Mouse (Mus musculus): Measurements from ENCODE around the gene Uba52. TPM values are rescaled to one million over a fixed set of nuclear protein-coding genes. Genes with fewer than 3 reads are reported as not detected.

Uba52 gene
- polyA plus RNA-seq, 1 experiment from 2014 or later = 843 TPM

- Histone ChIP-seq H3K4me1 (peaks cover 56% of the 10 kb centered on the region), H3K27ac (no peak overlapping the region)
- ATAC-seq (ENCODE audit: insufficient read depth, low FRiP score, low read depth) = no peak
Observed at GRCm38 (mm10) chr8:70489576-70489975, 21.0 kb downstream of the Uba52 start.

GRCm38 (mm10) chr8:70488931-70489470 lies 21.6 kb downstream of the Uba52 start:
- Histone ChIP-seq H3K27me3 (replicated peaks) (peaks cover 94% of the 10 kb centered on the region), H3K4me1 (peaks cover 50% of the 10 kb centered on the region)
- WGBS = 6% methylated on average over 14 of the region's 14 CpGs

More at GRCm38 (mm10) chr8:70489576-70489975, 21.0 kb downstream of the Uba52 start:
- H3K4me2 ChIP-seq = peak overlapping the region; percentile 65
- WGBS = 3% methylated on average over 36 of the region's 41 CpGs
- H3K9me3 ChIP-seq = no peaks in the 10 kb centered on the region
- H3K36me3 ChIP-seq = no peaks in the 10 kb centered on the region
- H3K27me3 ChIP-seq (replicated peaks) = peaks cover 96% of the 10 kb centered on the region
- peak overlapping the region; percentile 35 for H3K4me3 ChIP-seq (replicated peaks)
- H3K9ac ChIP-seq = 0 out of 2 replicates have a peak overlapping the region, but pooled peaks have one; percentile 1

DNA sequence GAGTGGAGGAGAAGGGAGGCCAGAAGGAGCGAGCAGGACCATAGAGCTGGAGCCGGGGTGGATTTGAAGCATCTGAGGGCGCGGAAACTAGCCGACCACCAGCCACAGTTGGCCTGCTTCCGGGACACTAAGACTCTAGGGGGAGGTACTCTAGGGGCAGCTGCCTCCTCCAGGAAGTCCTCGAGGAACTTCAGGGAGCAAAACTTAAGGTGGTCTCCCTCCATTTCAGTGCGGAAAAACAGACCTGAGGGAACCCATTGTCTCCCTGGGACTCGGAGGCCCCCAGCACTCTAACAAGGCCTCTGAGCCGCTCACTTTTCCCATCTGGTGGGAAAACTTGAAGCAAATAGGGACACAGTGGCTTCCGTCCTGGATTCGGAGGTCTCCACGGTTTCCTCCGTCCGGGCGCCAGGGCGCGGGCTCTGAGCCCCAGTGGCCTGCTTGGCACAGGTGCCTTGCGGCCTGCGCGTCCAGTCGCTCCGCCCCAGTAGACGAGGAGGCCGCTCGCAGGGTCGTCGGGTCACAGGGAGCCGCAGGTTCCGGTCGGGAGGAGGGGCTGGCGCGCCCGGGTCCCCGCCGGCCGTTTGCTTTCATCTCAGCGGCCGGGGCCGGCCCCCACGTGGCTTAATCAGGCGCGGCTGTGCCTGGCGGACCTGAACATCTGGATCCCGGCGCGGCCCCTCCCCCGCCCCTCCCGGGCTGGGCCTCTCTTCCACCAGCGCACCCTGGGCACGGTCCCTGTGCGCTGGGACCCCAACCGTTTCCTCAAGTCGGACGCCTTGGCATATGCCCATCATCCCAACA lies 22.4 kb downstream of the Uba52 start:
- WGBS = 6% methylated on average over 55 of the region's 55 CpGs

More at GRCm38 (mm10) chr8:70488931-70489470, 21.6 kb downstream of the Uba52 start:
- peak overlapping the region; percentile 36 for H3K4me3 ChIP-seq (replicated peaks)
- no peak overlapping the region for H3K9ac ChIP-seq
- peak overlapping the region; percentile 26; the same call in 1 of the 2 replicates for H3K27ac ChIP-seq
- H3K9me3 ChIP-seq = no peaks in the 10 kb centered on the region
- peak overlapping the region; percentile 65 for H3K4me2 ChIP-seq
- H3K36me3 ChIP-seq = no peaks in the 10 kb centered on the region
- no peak for ATAC-seq (ENCODE audit: insufficient read depth, low FRiP score, low read depth)

DNA sequence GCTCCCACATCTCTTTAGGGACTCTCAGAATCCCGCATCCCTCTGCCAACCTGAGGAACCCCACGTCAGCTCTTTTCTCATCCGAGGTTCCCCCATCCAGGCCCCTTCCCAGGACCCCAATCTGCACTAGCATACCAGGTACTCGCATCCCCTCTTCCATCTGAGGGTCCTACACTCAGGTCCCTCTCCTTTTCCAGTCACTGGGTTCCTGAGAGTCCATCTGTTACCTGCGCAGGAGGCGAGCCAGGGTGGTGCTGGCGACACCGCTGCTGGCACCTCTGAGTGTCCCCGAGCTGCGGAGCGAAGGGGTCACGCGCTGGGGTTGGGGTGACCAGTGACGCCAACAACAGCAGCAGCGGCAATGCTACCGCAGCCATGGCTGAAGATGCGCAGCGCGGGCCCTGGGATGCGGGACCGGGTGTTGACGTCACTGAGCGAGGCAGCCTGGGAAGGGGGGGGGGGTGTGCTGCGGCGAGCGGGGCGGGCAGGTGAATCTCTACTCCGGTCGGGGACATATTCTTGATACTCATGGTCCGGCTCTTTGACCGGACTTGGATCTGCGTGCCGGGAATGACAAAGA lies 23.6 kb downstream of the Uba52 start, which contains the start of gene Tmem59l:
Gene Tmem59l (minus strand): TSS at position 418 of the 580 bp plus-strand sequence.
- no peak within 1 kb of the TSS for H3K27ac ChIP-seq

More for the DNA sequence above, 22.4 kb downstream of the Uba52 start:
- no peak overlapping the region for H3K9ac ChIP-seq
- H3K4me1 ChIP-seq = peaks cover 42% of the 10 kb centered on the region
- peak overlapping the region; percentile 65 for H3K4me2 ChIP-seq
- peak overlapping the region; percentile 36 for H3K4me3 ChIP-seq (replicated peaks)
- peak overlapping the region; percentile 26; the same call in 1 of the 2 replicates for H3K27ac ChIP-seq
- H3K9me3 ChIP-seq = no peaks in the 10 kb centered on the region
- no peaks in the 10 kb centered on the region for H3K36me3 ChIP-seq
- ATAC-seq (ENCODE audit: insufficient read depth, low FRiP score, low read depth) = peak; percentile 25; the same call in 1 of the 2 replicates
- peaks cover 86% of the 10 kb centered on the region for H3K27me3 ChIP-seq (replicated peaks)

GRCm38 (mm10) chr8:70486191-70486681 lies 24.4 kb downstream of the Uba52 start:
- H3K4me3 ChIP-seq (replicated peaks) = no peak overlapping the region
- no peak for ATAC-seq (ENCODE audit: insufficient read depth, low FRiP score, low read depth)
- peaks cover 29% of the 10 kb centered on the region for H3K4me1 ChIP-seq
- H3K27me3 ChIP-seq (replicated peaks) = peaks cover 70% of the 10 kb centered on the region
- no peak overlapping the region for H3K9ac ChIP-seq
- no peaks in the 10 kb centered on the region for H3K9me3 ChIP-seq
- 63% methylated on average over 7 of the region's 7 CpGs for WGBS
- H3K36me3 ChIP-seq = no peaks in the 10 kb centered on the region
- H3K4me2 ChIP-seq = no peak overlapping the region
- H3K27ac ChIP-seq = no peak overlapping the region

More for the DNA sequence above, 23.6 kb downstream of the Uba52 start, which contains the start of gene Tmem59l:
- no peaks in the 10 kb centered on the region for H3K9me3 ChIP-seq
- peaks cover 33% of the 10 kb centered on the region for H3K4me1 ChIP-seq
- peak within 1 kb of the TSS; percentile 65 for H3K4me2 ChIP-seq
- ATAC-seq (ENCODE audit: insufficient read depth, low FRiP score, low read depth) = no peak
- H3K36me3 ChIP-seq = no peaks in the 10 kb centered on the region
- peak within 1 kb of the TSS; percentile 36 for H3K4me3 ChIP-seq (replicated peaks)
- no peak within 1 kb of the TSS for H3K9ac ChIP-seq
- WGBS = 9% methylated on average over 33 of the region's 33 CpGs
- peaks cover 77% of the 10 kb centered on the region for H3K27me3 ChIP-seq (replicated peaks)

GRCm38 (mm10) chr8:70482943-70483342 lies 27.7 kb downstream of the Uba52 start:
- Histone ChIP-seq H3K4me1 (peaks cover 8% of the 10 kb centered on the region; the same call in 1 of the 2 replicates), H3K9ac (no peak overlapping the region), H3K27ac (no peak overlapping the region), H3K4me2 (no peak overlapping the region), H3K36me3 (no peaks in the 10 kb centered on the region), H3K9me3 (no peaks in the 10 kb centered on the region), H3K27me3 (replicated peaks) (peaks cover 37% of the 10 kb centered on the region), H3K4me3 (replicated peaks) (no peak overlapping the region)
- no peak for ATAC-seq (ENCODE audit: insufficient read depth, low FRiP score, low read depth)
- WGBS = 56% methylated on average over 2 of the region's 2 CpGs

DNA sequence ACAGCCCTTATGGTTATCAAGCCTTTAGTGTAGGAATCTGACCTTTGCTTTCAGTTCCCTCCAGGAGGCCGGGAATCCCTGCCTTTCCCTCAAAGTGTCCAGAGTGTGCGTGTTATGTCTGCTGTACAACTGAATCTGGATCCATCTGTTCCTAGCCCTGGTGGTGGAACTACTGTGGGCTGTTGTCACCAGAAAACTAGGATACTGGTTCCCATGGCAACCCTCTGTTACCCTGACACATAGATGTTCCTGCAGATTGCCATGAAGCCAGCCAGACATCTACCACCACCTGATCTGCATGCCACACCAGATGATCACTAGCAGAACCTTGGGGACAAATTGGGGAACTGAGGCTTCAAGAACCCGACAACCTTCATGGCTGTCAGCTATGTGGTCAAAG lies 28.7 kb downstream of the Uba52 start:
- Histone ChIP-seq H3K4me3 (replicated peaks) (no peak overlapping the region), H3K36me3 (no peaks in the 10 kb centered on the region), H3K27me3 (replicated peaks) (peaks cover 30% of the 10 kb centered on the region), H3K27ac (no peak overlapping the region), H3K4me2 (no peak overlapping the region), H3K9me3 (no peaks in the 10 kb centered on the region), H3K9ac (no peak overlapping the region), H3K4me1 (peaks cover 8% of the 10 kb centered on the region; the same call in 1 of the 2 replicates)
- no peak for ATAC-seq (ENCODE audit: insufficient read depth, low FRiP score, low read depth)
- WGBS = 72% methylated on average over 3 of the region's 3 CpGs

DNA sequence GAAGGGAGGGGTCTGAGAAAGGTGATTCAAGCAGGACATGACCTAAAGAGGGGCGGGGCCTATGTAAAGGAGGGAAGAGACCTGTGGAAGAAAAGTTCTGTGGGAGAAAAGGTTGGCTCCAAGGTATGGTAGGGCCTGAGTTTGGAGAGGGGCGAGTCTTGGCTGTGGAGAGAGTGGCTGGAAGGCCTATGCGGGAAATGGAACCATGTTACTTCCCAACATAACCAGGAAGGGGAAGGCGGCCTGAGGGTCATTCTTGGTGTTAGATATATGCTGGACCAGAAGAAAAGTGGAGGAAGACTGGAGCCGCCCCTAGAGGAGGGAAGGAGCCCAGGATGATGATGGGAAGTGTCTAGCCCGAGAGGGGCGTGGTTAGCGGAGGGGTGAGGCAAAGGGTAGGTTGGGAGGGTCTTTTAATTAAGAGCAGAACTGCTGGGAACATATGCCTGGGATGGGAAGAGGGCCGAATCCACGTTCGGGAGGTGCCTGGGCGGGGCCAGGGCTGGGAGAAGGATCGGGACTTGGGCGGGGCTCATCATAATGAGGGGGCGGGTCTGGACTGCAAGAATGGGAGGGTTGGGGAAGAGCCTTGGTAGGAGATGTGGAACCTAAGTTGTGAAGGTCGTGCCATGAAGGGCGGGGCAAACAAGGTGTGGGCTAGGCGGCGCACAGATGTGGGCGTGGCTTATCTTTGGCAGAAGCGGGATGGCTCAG lies 33.2 kb downstream of the Uba52 start:
- Histone ChIP-seq H3K4me3 (replicated peaks) (peak overlapping the region; percentile 62), H3K27ac (peak overlapping the region; percentile 75), H3K4me2 (peak overlapping the region; percentile 80), H3K27me3 (replicated peaks) (0 out of 2 replicates have a peak, but pooled peaks cover 4% of the 10 kb centered on the region), H3K4me1 (peaks cover 16% of the 10 kb centered on the region; the same call in 1 of the 2 replicates), H3K9ac (no peak overlapping the region), H3K36me3 (0 out of 2 replicates have a peak, but pooled peaks cover 3% of the 10 kb centered on the region), H3K9me3 (no peaks in the 10 kb centered on the region)
- ATAC-seq (ENCODE audit: insufficient read depth, low FRiP score, low read depth) = peak; percentile 35
- 3% methylated on average over 21 of the region's 21 CpGs for WGBS

GRCm38 (mm10) chr8:70476333-70477268 lies 34.0 kb downstream of the Uba52 start, which contains the start of gene Klhl26:
TSS of gene Klhl26 (minus strand) at chr8:70476968.
- Histone ChIP-seq H3K9me3 (no peaks in the 10 kb centered on the region), H3K36me3 (0 out of 2 replicates have a peak, but pooled peaks cover 3% of the 10 kb centered on the region), H3K27ac (peak within 1 kb of the TSS; percentile 75), H3K27me3 (replicated peaks) (no peaks in the 10 kb centered on the region), H3K4me2 (peak within 1 kb of the TSS; percentile 80), H3K4me1 (peaks cover 13% of the 10 kb centered on the region; the same call in 1 of the 2 replicates), H3K9ac (peak within 1 kb of the TSS; percentile 75), H3K4me3 (replicated peaks) (peak within 1 kb of the TSS; percentile 62)
- ATAC-seq (ENCODE audit: insufficient read depth, low FRiP score, low read depth) = peak; percentile 92
- WGBS = under 1% methylated on average over 53 of the region's 53 CpGs

GRCm38 (mm10) chr8:70471856-70472255 lies 38.7 kb downstream of the Uba52 start:
- ATAC-seq (ENCODE audit: insufficient read depth, low FRiP score, low read depth) = no peak
- Histone ChIP-seq H3K9ac (no peak overlapping the region), H3K4me3 (replicated peaks) (no peak overlapping the region), H3K36me3 (0 out of 2 replicates have a peak, but pooled peaks cover 3% of the 10 kb centered on the region), H3K27ac (no peak overlapping the region), H3K27me3 (replicated peaks) (no peaks in the 10 kb centered on the region), H3K9me3 (no peaks in the 10 kb centered on the region), H3K4me1 (peaks cover 20% of the 10 kb centered on the region), H3K4me2 (no peak overlapping the region)
- 96% methylated on average over 7 of the region's 7 CpGs for WGBS

Data from stomach, embryonic 15.5 days (tissue).